Mouse (Mus musculus) liver, embryonic 12.5 days (tissue): ENCODE results near the gene Dnah7c. TPM values are rescaled to one million over a fixed set of nuclear protein-coding genes. Genes with fewer than 3 reads are reported as not detected.
A peak's percentile ranks its signal among the peaks of the same experiment; 100 is the strongest.
"Not testable (repeated sequence)": the region's sequence is repeated elsewhere in the genome, so short reads cannot be mapped to it uniquely, and the experiment has no call there.

ENCODE experiments used
- ATAC-seq: fragments of 200-750 bp; cut with Nextera tagmentation; 2 replicates; pipeline ENCODE4 v1.8.0; 2017; ENCODE audit warnings: moderate number of reproducible peaks, mild to moderate bottlenecking, moderate library complexity
- H3K27ac ChIP-seq: fragments of 300-500 bp; sonication (generic); 2 replicates; pipeline ENCODE4 v1.5.1; 2016; ENCODE audit warnings: mild to moderate bottlenecking
- H3K27me3 ChIP-seq: fragments of 300-500 bp; sonication (generic); replicated peaks from 2 replicates; pipeline ENCODE4 v1.6.1; 2016; ENCODE audit warnings: mild to moderate bottlenecking, moderate library complexity
- H3K36me3 ChIP-seq: fragments of 300-500 bp; sonication (generic); 2 replicates; pipeline ENCODE4 v1.6.1; 2016; ENCODE audit warnings: mild to moderate bottlenecking, moderate library complexity
- H3K4me1 ChIP-seq: fragments of 300-500 bp; sonication (generic); 2 replicates; pipeline ENCODE4 v1.6.1; 2016
- H3K4me2 ChIP-seq: fragments of 300-500 bp; sonication (generic); 2 replicates; pipeline ENCODE4 v1.6.1; 2016; ENCODE audit warnings: mild to moderate bottlenecking, moderate library complexity
- H3K4me3 ChIP-seq: fragments of 300-500 bp; sonication (generic); 2 replicates; pipeline ENCODE4 v1.5.1; 2016; ENCODE audit warnings: mild to moderate bottlenecking, moderate library complexity
- H3K9ac ChIP-seq: fragments of 300-500 bp; sonication (generic); 2 replicates; pipeline ENCODE4 v1.6.1; 2016; ENCODE audit warnings: mild to moderate bottlenecking, moderate library complexity
- H3K9me3 ChIP-seq: fragments of 300-500 bp; sonication (generic); replicated peaks from 2 replicates; pipeline ENCODE4 v1.6.1; 2016; ENCODE audit warnings: mild to moderate bottlenecking, moderate library complexity
- WGBS: fragments of 180-500 bp; shearing (Covaris S2); methylation state at CpG from one replicate; pipeline ENCODE4 v1.1.7; 2016; ENCODE audit not compliant: insufficient replicate concordance; 5-methylcytosine and 5-hydroxymethylcytosine counted together
- polyA plus RNA-seq: library from polyadenylated mRNA; unstranded; fragments of >200 nt; fragmentation: Nextera tagmentation; extraction: Ambion mirVana; gene quantifications from 2 replicates; pipeline ENCODE4 v1.2.1, GENCODE M21; 2016

Gene Dnah7c
- 0.01 TPM in 1 of 2 replicates, not detected in the other for polyA plus RNA-seq

DNA sequence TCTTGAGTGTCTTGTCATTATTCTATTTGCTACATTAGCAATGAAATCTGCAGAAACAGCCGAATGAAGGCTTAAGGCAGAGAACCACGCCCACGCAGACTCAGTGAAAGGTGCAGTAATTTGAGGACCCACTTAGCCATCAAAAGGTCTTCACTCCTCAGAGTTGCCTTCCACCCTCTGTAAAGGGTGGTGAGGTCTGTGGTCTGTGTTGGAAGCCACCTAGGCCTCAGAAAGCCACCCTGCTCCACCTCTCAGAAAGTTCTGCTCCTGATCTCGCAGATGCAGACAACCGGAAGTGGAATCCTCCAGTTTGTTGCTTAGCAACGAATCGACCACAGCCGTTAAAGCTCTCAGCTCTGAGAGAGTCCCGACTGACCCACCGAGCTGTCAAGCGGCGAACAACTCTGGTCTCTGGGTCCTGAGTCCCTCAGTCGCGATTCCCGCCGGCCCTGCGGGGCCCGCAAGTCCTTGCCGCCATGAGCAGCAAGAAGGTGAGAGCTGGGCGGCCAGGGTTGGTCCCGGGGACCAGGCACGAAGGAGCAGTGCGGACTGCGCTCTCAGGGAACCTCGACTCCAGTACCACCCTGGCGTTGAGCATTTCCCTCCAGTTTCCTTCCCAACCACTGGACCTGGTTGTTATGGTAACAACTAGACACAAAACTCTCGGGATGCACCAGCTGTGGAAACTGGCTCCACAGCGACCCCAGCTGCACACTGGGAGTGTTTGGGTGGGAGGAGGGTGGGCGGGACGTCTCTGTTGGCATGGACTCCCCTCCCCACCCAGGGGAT is at the start of gene Dnah7c:
Gene Dnah7c (plus strand): TSS at position 456 of the 789 bp plus-strand sequence.
- H3K9me3 ChIP-seq = no peaks in the 10 kb centered on the region
- H3K27me3 ChIP-seq = no peaks in the 10 kb centered on the region
- ATAC-seq = no peak
- no peaks in the 10 kb centered on the region for H3K4me1 ChIP-seq
- peak within 1 kb of the TSS; percentile 63 for H3K4me2 ChIP-seq
- H3K4me3 ChIP-seq = peak within 1 kb of the TSS; percentile 41
- whole genome bisulfite sequencing = 11% methylated on average over 30 of the region's 30 CpGs
- H3K27ac ChIP-seq = no peak within 1 kb of the TSS
- H3K36me3 ChIP-seq = no peaks in the 10 kb centered on the region
- no peak within 1 kb of the TSS for H3K9ac ChIP-seq

DNA sequence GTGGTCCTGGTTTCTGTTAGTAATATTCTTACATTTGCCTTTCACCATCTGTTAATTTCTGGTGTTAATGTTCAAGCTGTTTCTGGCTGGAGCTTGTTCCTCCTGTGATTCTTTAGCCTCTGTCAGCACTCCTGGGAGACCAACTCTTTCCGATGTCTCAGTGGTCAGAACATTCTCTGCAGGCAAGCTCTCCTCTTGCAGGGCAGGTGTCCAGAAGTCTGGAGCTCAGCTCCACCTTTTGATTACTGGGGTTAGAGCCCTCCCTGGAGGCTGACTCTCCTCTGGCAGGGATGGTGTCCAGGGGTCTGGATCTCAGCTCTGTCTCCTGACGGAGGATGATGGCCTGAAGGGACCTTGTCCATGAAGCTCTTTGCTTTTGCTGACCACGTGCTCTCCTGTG is 44.8 kb upstream of the Dnah7c start:
- ATAC-seq, H3K4me2 ChIP-seq, H3K9me3 ChIP-seq, H3K4me3 ChIP-seq, H3K27ac ChIP-seq, H3K27me3 ChIP-seq, H3K9ac ChIP-seq, H3K4me1 ChIP-seq, H3K36me3 ChIP-seq: not testable (repeated sequence)
- 76% methylated on average over 3 of the region's 3 CpGs for WGBS

DNA sequence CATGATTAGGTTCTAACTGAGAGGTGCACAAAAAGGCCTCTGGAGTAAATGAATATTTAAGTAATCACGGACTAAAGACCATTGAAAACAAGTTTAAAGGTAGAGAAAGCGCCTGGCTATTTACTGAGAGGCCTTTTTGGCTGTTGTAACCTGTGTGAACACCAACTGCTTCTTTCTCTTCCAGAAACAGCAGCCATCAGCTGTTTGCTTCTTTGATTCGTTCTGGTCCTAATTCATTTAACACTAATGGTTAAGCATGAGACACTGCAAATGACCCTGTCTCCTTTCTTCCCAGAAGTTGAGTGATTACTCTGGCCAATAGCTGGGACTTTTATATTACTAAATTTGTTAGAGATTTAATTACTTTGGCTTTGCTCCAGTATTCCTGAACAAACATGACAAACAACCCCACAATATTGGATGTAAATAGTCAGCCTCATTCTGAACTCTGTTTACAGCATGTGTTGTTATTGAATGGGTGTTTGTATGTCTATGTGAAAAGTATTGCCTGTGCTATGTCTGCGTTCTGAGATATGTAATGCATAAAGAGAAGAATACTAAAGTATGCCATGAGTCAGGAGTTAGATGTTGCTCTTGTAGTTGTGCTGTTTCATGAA is 30.6 kb upstream of the Dnah7c start:
- H3K4me1 ChIP-seq, H3K27ac ChIP-seq, H3K4me3 ChIP-seq, ATAC-seq, H3K36me3 ChIP-seq, H3K27me3 ChIP-seq, H3K9ac ChIP-seq, H3K9me3 ChIP-seq, H3K4me2 ChIP-seq: not testable (repeated sequence)
- WGBS = 56% methylated on average over 3 of the region's 4 CpGs

DNA sequence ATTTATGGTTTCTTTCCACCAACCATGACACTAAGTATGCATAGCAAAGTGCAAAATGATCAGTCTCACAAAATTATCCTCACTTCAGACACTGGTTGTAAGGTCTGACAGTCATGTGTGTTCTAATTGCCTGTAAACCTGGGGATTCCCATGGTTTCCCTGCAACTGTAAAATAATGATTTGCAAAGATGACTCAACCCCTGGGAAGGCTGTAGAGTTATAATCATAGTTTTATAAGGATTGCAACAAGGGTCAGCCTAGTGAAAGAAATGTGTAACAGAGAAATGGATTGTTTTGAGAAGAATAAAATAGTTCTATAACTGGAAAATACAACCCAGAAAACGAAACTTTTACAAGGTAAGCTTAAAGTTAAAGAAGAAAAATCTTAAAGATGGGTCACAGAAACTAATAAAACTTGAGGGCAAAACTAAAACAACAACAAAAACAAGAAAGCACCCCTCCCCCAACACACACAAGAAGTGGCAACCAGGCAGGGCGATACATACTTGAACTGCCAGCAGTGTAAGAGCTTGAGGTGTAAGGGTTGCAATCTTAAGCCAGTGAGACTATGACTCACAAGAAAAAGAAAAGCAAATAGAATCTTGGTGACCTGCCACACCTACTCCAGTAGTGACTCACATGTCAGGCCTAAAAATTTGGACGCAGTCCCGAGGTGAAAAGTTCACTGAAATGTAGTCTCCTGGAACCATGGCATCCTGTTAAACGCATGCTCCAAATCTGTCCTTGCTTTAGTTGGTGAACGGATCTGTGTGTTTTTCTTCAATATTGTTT is 16.9 kb upstream of the Dnah7c start:
- Histone ChIP-seq H3K27me3 (no peaks in the 10 kb centered on the region), H3K4me2 (no peak overlapping the region), H3K27ac (no peak overlapping the region), H3K9ac (no peak overlapping the region), H3K4me3 (no peak overlapping the region), H3K9me3 (no peaks in the 10 kb centered on the region), H3K4me1 (no peaks in the 10 kb centered on the region), H3K36me3 (no peaks in the 10 kb centered on the region)
- no peak for ATAC-seq
- 68% methylated on average over 6 of the region's 6 CpGs for WGBS

DNA sequence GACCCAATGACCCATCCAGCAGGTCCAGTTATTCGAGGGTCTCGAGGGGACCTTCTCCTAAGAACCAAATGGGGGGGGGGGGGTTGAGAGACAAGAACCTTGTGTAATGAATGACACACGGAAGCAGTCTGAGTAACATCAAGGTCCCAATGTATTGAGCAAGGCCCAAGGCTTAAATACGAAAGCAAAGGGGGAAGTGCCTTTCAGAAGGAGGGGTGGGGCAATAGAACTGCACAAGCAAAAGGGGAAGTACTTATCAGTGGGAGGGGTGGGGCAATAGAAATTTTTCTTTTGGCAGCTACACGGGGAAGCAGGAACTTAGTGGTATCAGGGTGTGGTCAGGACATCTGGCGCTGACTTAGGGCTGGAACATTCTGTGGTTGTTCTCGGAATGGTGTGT is 10.6 kb upstream of the Dnah7c start:
- not testable (repeated sequence) for H3K27ac ChIP-seq, H3K9ac ChIP-seq, H3K27me3 ChIP-seq, H3K4me3 ChIP-seq, ATAC-seq, H3K4me2 ChIP-seq, H3K9me3 ChIP-seq, H3K36me3 ChIP-seq, H3K4me1 ChIP-seq
- 54% methylated on average over 7 of the region's 7 CpGs for WGBS

DNA sequence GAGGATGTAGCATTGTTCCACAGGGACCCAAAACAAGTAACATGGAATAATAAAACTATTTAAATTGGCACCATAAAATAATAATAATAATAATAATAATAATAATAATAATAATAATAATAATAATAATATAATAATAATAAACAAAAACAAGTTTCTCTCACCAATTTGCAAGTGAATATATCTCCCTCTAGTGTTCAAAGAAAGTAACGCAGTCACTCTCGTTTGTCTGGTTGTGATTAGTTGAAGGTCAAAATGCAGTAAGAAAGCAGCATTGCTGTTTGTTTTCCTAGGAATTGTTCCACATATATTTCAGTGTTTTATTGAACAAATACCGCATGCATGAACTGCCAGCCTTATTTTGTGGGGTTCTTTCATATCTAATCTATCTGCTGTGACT is 8.4 kb upstream of the Dnah7c start:
- H3K27me3 ChIP-seq, H3K4me1 ChIP-seq, H3K36me3 ChIP-seq, H3K4me2 ChIP-seq, H3K9ac ChIP-seq, H3K9me3 ChIP-seq, H3K4me3 ChIP-seq, ATAC-seq, H3K27ac ChIP-seq: not testable (repeated sequence)
- 16% methylated on average over 3 of the region's 3 CpGs for WGBS

DNA sequence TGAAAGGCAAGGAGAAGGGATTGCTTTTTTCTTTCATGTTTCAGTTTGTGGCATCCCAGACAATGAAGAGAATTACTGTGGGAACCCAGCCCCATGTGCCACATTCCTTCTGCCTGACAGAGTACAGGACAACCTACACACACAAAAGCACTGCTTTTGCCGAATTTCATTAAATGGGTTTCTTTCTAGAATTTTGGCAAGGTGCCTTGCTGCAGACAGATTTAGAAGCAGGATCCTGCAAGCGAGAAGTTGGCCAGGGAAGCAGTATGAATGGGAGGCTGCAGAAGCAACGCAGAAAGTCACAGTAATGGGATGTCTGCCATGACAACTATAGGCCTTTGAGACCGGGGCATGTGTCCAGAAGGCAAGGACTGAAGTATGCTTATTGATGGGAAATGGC is 6.4 kb upstream of the Dnah7c start:
- WGBS = 51% methylated on average over 4 of the region's 4 CpGs
- H3K4me1 ChIP-seq, H3K9ac ChIP-seq, H3K9me3 ChIP-seq, H3K27me3 ChIP-seq, ATAC-seq, H3K4me2 ChIP-seq, H3K27ac ChIP-seq, H3K4me3 ChIP-seq, H3K36me3 ChIP-seq: not testable (repeated sequence)

DNA sequence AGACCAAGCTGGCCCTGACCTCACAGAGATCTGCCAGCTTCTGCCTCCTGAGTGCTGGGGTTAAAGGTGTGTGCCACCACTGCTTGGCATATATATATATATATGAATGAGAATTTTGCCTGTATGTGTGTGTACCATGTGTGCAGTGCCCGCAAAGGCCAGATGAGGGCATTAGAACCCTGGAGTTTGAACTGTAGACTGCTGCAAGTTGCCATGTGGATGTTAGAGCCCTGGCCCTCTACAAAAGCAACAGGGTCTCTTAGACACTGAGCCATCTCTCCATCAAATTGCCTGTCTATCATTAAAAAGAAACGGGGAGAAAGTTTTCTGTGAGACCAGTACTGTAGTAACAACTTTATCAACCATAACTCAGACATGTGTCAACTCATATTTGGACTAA is 3.0 kb downstream of the Dnah7c start:
- no peaks in the 10 kb centered on the region for H3K9me3 ChIP-seq
- H3K27ac ChIP-seq = no peak overlapping the region
- H3K9ac ChIP-seq = no peak overlapping the region
- no peaks in the 10 kb centered on the region for H3K36me3 ChIP-seq
- H3K27me3 ChIP-seq = no peaks in the 10 kb centered on the region
- 44% methylated on average over 2 of the region's 2 CpGs for WGBS
- no peaks in the 10 kb centered on the region for H3K4me1 ChIP-seq
- ATAC-seq = no peak
- H3K4me3 ChIP-seq = no peak overlapping the region
- no peak overlapping the region for H3K4me2 ChIP-seq

DNA sequence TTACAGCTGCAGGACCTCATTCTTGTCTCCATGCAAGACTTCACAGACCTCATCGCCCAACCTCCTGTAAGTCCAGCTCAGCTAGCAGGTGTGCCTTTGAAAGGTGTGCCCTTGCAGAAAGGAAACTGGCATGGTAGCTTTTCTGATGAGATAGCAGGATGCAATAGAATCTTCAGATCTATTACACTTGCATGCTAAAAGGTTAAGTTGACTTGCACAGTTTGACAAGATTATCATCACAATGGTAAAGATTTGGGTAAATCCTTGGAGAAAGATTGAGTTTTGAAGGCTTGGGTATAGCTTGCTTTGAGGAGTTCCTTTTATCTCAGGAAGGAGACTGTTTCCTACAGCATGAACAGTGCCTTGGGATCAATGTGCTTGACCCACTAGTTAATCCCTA is 89.3 kb downstream of the Dnah7c start:
- not testable (repeated sequence) for H3K9ac ChIP-seq, H3K9me3 ChIP-seq, ATAC-seq, H3K36me3 ChIP-seq, H3K4me2 ChIP-seq, H3K27ac ChIP-seq, H3K4me1 ChIP-seq, H3K27me3 ChIP-seq, H3K4me3 ChIP-seq
- WGBS = 55% methylated on average over 1 of the region's 1 CpGs

DNA sequence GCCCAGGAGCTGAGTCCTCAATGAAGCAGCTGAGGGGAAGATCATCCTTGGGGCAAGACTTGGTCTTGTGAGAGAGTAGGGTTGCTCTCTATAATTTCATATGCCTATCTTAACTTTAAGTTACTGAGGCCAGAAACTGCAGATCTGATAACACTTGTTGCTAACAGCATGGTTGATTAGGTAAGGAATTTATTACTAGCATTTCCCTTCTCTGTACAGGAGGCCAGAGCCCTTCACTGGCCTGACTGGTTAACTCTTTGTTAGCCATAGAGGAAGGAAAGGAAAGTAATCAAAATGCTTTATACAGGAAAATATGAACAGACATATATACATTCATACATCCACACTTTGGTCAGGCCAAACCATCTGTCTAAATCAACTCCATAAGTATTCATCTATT is 95.6 kb downstream of the Dnah7c start:
- Histone ChIP-seq H3K27ac (no peak overlapping the region), H3K36me3 (no peaks in the 10 kb centered on the region), H3K4me3 (no peak overlapping the region), H3K27me3 (no peaks in the 10 kb centered on the region), H3K9me3 (no peaks in the 10 kb centered on the region), H3K4me2 (no peak overlapping the region), H3K4me1 (no peaks in the 10 kb centered on the region), H3K9ac (no peak overlapping the region)
- ATAC-seq = no peak

DNA sequence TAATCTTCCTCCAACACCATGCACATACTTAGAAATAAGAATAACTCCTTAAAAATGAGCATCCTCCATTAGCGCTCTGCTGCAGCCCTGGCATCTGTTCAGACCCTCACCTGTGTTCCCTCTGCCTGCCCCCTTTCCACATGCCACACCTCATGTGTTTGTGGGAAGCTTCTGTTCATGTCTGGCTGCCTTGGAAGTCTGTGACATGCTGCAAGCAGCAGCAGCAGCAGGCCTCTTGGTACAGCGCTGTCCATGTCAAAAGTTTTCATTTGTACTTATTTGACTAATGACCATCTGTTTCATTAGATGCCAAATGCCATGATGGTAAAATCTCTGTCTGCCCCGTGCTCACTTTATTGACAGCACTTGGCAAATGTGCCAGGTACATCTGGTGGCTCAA is 101.1 kb downstream of the Dnah7c start:
- H3K27ac ChIP-seq, H3K27me3 ChIP-seq, H3K9me3 ChIP-seq, H3K9ac ChIP-seq, H3K4me3 ChIP-seq, H3K4me2 ChIP-seq, ATAC-seq, H3K4me1 ChIP-seq, H3K36me3 ChIP-seq: not testable (repeated sequence)
- 40% methylated on average over 3 of the region's 3 CpGs for WGBS

DNA sequence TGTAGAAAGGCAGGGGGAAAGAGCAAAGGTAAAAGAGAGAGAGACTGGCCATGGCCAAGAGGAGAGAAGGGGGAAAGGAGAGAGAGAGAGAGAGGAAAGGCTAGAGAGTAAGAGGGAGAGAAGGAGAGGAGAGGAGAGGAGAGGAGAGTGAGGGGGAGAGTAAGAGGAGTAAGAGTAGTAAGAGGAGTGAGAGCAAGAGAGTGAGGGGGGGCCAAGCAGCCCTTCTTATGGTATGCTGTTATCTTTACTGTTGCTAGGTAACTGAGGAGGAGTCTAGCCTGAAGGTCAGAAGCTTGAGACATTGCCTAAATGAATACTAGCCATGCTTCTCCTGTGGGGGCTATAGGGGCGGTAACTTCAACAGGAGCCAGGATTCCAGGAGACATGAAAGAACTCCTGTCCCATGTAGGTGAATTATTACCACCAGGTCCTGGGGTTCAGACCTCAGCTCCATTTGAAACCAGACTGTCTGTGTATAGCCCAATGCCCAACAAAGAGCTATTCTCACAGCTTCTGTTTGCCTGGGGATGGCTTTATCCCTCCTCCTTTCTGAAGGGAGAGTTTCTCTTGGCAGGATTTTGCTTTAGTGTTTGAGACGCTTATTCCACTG is 119.5 kb downstream of the Dnah7c start:
- Histone ChIP-seq H3K4me3 (no peak overlapping the region), H3K27ac (no peak overlapping the region), H3K27me3 (no peaks in the 10 kb centered on the region), H3K9ac (no peak overlapping the region), H3K9me3 (no peaks in the 10 kb centered on the region), H3K4me2 (no peak overlapping the region), H3K4me1 (no peaks in the 10 kb centered on the region), H3K36me3 (no peaks in the 10 kb centered on the region)
- ATAC-seq = no peak
- WGBS = 70% methylated on average over 2 of the region's 2 CpGs
